Mouse (Mus musculus) heart, embryonic 16.5 days (tissue): ENCODE measurements around the gene Ppp6r3. TPM values are rescaled to one million over a fixed set of nuclear protein-coding genes. Genes with fewer than 3 reads are reported as not detected.
"Not testable (repeated sequence)": the region's sequence is repeated elsewhere in the genome, so short reads cannot be mapped to it uniquely, and the experiment has no call there.

Source experiments
- ATAC-seq: fragments of 200-750 bp; cut with Nextera tagmentation; replicated peaks from 2 replicates; pipeline ENCODE4 v1.8.0; 2017; ENCODE audit warnings: moderate number of reproducible peaks; ENCODE audit not compliant: insufficient read depth, low FRiP score; ENCODE audit errors: extremely low read depth
- H3K27ac ChIP-seq: fragments of 300-500 bp; sonication (generic); 2 replicates; pipeline ENCODE4 v1.5.1; 2014; ENCODE audit warnings: mild to moderate bottlenecking, low read length, control low read depth, moderate library complexity
- H3K27me3 ChIP-seq: fragments of 300-500 bp; sonication (generic); 2 replicates; pipeline ENCODE4 v1.6.1; 2014; ENCODE audit warnings: low read length, mixed read lengths; ENCODE audit not compliant: control insufficient read depth, insufficient read depth
- H3K36me3 ChIP-seq: fragments of 300-500 bp; sonication (generic); 2 replicates; pipeline ENCODE4 v1.6.1; 2014; ENCODE audit not compliant: control insufficient read depth, insufficient read depth
- H3K4me1 ChIP-seq: fragments of 300-500 bp; sonication (generic); 2 replicates; pipeline ENCODE4 v1.6.1; 2014; ENCODE audit warnings: low read length, mixed read lengths; ENCODE audit not compliant: control insufficient read depth, insufficient read depth
- H3K4me2 ChIP-seq: fragments of 300-500 bp; sonication (generic); 2 replicates; pipeline ENCODE4 v1.6.1; 2014; ENCODE audit warnings: low read depth, mild to moderate bottlenecking, control low read depth, low read length
- H3K4me3 ChIP-seq: fragments of 300-500 bp; sonication (generic); 2 replicates; pipeline ENCODE4 v1.5.1; 2014; ENCODE audit warnings: mild to moderate bottlenecking, control low read depth, low read length
- H3K9ac ChIP-seq: fragments of 300-500 bp; sonication (generic); 2 replicates; pipeline ENCODE4 v1.6.1; 2014; ENCODE audit warnings: low read length, control low read depth
- H3K9me3 ChIP-seq: fragments of 300-500 bp; sonication (generic); replicated peaks from 2 replicates; pipeline ENCODE4 v1.6.1; 2016; ENCODE audit warnings: low read length; ENCODE audit not compliant: control insufficient read depth
- WGBS: fragments of 180-500 bp; shearing (Covaris S2); extraction: QIAGEN DNeasy Blood & Tissue Kit; methylation state at CpG from one replicate; pipeline ENCODE4 v1.1.7; 2014; 5-methylcytosine and 5-hydroxymethylcytosine counted together
- polyA plus RNA-seq: library from polyadenylated mRNA; unstranded; fragments of >200 nt; fragmentation: Nextera tagmentation; extraction: Ambion mirVana; gene quantifications from 2 replicates; pipeline ENCODE4 v1.2.1, GENCODE M21; 2015

Gene Ppp6r3
- polyA plus RNA-seq, 1 experiment from 2014 or later = 53.3 TPM

GRCm38 (mm10) chr19:3610886-3611285 lies 35.3 kb upstream of the Ppp6r3 start:
- WGBS = 96% methylated on average over 2 of the region's 2 CpGs
- H3K4me3 ChIP-seq = no peak overlapping the region
- H3K36me3 ChIP-seq = peaks cover 9% of the 10 kb centered on the region; the same call in 1 of the 2 replicates
- peaks cover 12% of the 10 kb centered on the region for H3K4me1 ChIP-seq
- no peaks in the 10 kb centered on the region for H3K27me3 ChIP-seq
- H3K9ac ChIP-seq = no peak overlapping the region
- ATAC-seq = peak; percentile 24; the same call in 1 of the 2 replicates
- H3K4me2 ChIP-seq = no peak overlapping the region
- H3K9me3 ChIP-seq = no peaks in the 10 kb centered on the region
- H3K27ac ChIP-seq = no peak overlapping the region

- no peaks in the 10 kb centered on the region for H3K9me3 ChIP-seq
- peaks cover 12% of the 10 kb centered on the region for H3K4me1 ChIP-seq
- no peak overlapping the region for H3K9ac ChIP-seq
- no peaks in the 10 kb centered on the region for H3K27me3 ChIP-seq
- peaks cover 7% of the 10 kb centered on the region; the same call in 1 of the 2 replicates for H3K36me3 ChIP-seq
- H3K4me2 ChIP-seq = no peak overlapping the region
- H3K27ac ChIP-seq = no peak overlapping the region
- ATAC-seq = no peak
- no peak overlapping the region for H3K4me3 ChIP-seq
- WGBS = 86% methylated on average over 10 of the region's 10 CpGs
Observed at GRCm38 (mm10) chr19:3609826-3610225, 34.3 kb upstream of the Ppp6r3 start.

GRCm38 (mm10) chr19:3594316-3594715 lies 18.8 kb upstream of the Ppp6r3 start:
- WGBS = 90% methylated on average over 5 of the region's 5 CpGs
- ATAC-seq = no peak
- peaks cover 32% of the 10 kb centered on the region for H3K36me3 ChIP-seq
- no peak overlapping the region for H3K4me3 ChIP-seq
- H3K4me1 ChIP-seq = no peaks in the 10 kb centered on the region
- H3K4me2 ChIP-seq = no peak overlapping the region
- H3K27ac ChIP-seq = no peak overlapping the region
- H3K27me3 ChIP-seq = no peaks in the 10 kb centered on the region
- H3K9me3 ChIP-seq = no peaks in the 10 kb centered on the region
- H3K9ac ChIP-seq = no peak overlapping the region

- ATAC-seq = no peak
Observed at GRCm38 (mm10) chr19:3593379-3594055, 18.0 kb upstream of the Ppp6r3 start.

GRCm38 (mm10) chr19:3589968-3590367 lies 14.4 kb upstream of the Ppp6r3 start:
- ATAC-seq = no peak
- H3K9me3 ChIP-seq = no peaks in the 10 kb centered on the region
- H3K27me3 ChIP-seq = no peaks in the 10 kb centered on the region
- no peaks in the 10 kb centered on the region for H3K4me1 ChIP-seq
- 88% methylated on average over 4 of the region's 4 CpGs for WGBS
- H3K27ac ChIP-seq = no peak overlapping the region
- H3K9ac ChIP-seq = no peak overlapping the region
- H3K4me3 ChIP-seq = no peak overlapping the region
- peaks cover 32% of the 10 kb centered on the region for H3K36me3 ChIP-seq
- no peak overlapping the region for H3K4me2 ChIP-seq

More at GRCm38 (mm10) chr19:3593379-3594055, 18.0 kb upstream of the Ppp6r3 start:
- Histone ChIP-seq H3K27me3 (no peaks in the 10 kb centered on the region), H3K4me1 (no peaks in the 10 kb centered on the region), H3K9me3 (no peaks in the 10 kb centered on the region), H3K36me3 (peaks cover 34% of the 10 kb centered on the region), H3K4me3 (no peak overlapping the region), H3K4me2 (no peak overlapping the region), H3K27ac (no peak overlapping the region), H3K9ac (no peak overlapping the region)
- WGBS = 74% methylated on average over 7 of the region's 7 CpGs

- no peak for ATAC-seq
- peaks cover 33% of the 10 kb centered on the region for H3K36me3 ChIP-seq
Observed at GRCm38 (mm10) chr19:3589547-3589946, 14.0 kb upstream of the Ppp6r3 start.

GRCm38 (mm10) chr19:3587729-3588128 lies 12.2 kb upstream of the Ppp6r3 start:
- H3K4me1 ChIP-seq, H3K4me2 ChIP-seq, ATAC-seq, H3K9me3 ChIP-seq, H3K27ac ChIP-seq, H3K4me3 ChIP-seq, H3K27me3 ChIP-seq, H3K9ac ChIP-seq: not testable (repeated sequence)
- WGBS = 93% methylated on average over 5 of the region's 5 CpGs
- H3K36me3 ChIP-seq = peaks cover 32% of the 10 kb centered on the region

More at GRCm38 (mm10) chr19:3589547-3589946, 14.0 kb upstream of the Ppp6r3 start:
- H3K27ac ChIP-seq = no peak overlapping the region
- no peaks in the 10 kb centered on the region for H3K27me3 ChIP-seq
- H3K4me1 ChIP-seq = no peaks in the 10 kb centered on the region
- WGBS = 47% methylated on average over 5 of the region's 5 CpGs
- H3K4me3 ChIP-seq = no peak overlapping the region
- H3K9me3 ChIP-seq = no peaks in the 10 kb centered on the region
- no peak overlapping the region for H3K4me2 ChIP-seq
- H3K9ac ChIP-seq = no peak overlapping the region

GRCm38 (mm10) chr19:3586540-3586939 lies 11.0 kb upstream of the Ppp6r3 start:
- Histone ChIP-seq H3K9me3 (no peaks in the 10 kb centered on the region), H3K4me2 (no peak overlapping the region), H3K4me1 (no peaks in the 10 kb centered on the region), H3K27ac (no peak overlapping the region), H3K27me3 (no peaks in the 10 kb centered on the region), H3K36me3 (peaks cover 25% of the 10 kb centered on the region), H3K9ac (no peak overlapping the region), H3K4me3 (no peak overlapping the region)
- ATAC-seq = no peak
- whole genome bisulfite sequencing = 22% methylated on average over 1 of the region's 1 CpGs

GRCm38 (mm10) chr19:3586026-3586425 lies 10.5 kb upstream of the Ppp6r3 start:
- WGBS = 89% methylated on average over 9 of the region's 9 CpGs
- H3K9ac ChIP-seq = no peak overlapping the region
- H3K4me3 ChIP-seq = no peak overlapping the region
- H3K9me3 ChIP-seq = no peaks in the 10 kb centered on the region
- ATAC-seq = no peak
- H3K27ac ChIP-seq = no peak overlapping the region
- H3K4me2 ChIP-seq = no peak overlapping the region
- peaks cover 20% of the 10 kb centered on the region for H3K36me3 ChIP-seq
- H3K4me1 ChIP-seq = no peaks in the 10 kb centered on the region
- H3K27me3 ChIP-seq = no peaks in the 10 kb centered on the region
